ENCODE assay signal across 14 mouse cellular contexts in the genomic region with DNA sequence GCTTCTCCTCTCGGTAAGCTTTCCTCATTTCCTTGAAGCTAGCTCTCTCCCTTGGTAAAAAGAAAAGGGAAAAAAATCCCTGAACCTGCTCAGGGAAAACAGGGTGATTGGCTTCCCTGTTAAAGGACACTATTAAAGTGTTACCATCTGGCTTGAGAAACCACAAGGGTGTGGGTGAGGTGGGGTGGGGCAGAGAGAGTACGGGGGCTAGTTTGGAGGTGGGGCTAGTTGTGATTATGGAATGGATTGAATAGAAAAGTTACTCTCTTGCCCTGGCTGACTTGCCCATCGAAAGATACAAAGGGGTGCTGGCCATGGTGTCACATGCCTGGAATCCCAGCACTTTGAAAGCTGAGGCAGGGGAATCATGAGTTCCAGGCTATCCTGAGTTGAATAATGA.
A peak's percentile ranks its signal among the peaks of the same experiment; 100 is the strongest.
DNase-seq lines count a peak whose midpoint lies in the region; ATAC-seq lines count a peak whose summit lies in the region.
"Had no signal": no experiment of that assay in that cellular context is flagged by ENCODE, and none has a peak within 500 bp of the region (broad histone marks: within the 10 kb centered on the region; RNA-seq: fewer than 3 reads in every experiment).

No protein-coding gene starts in this region.

- H3K36me3 ChIP-seq in hindbrain, embryonic 10.5 days: no peaks in the 10 kb centered on the region
- no peaks in the 10 kb centered on the region for H3K36me3 ChIP-seq in hindbrain, embryonic 13.5 days
- no peaks in the 10 kb centered on the region for H3K36me3 ChIP-seq in midbrain, embryonic 10.5 days
- no peaks in the 10 kb centered on the region for H3K36me3 ChIP-seq in midbrain, embryonic 16.5 days (ENCODE audit: control insufficient read depth, insufficient read depth, low read length)
- H3K36me3 ChIP-seq in intestine, embryonic 16.5 days (ENCODE audit: control insufficient read depth, insufficient read depth, low read length): no peaks in the 10 kb centered on the region
- H3K36me3 ChIP-seq: midbrain, embryonic 15.5 days; neural tube, embryonic 13.5 days had no signal

- no peak overlapping the region for H3K4me3 ChIP-seq in hindbrain, embryonic 10.5 days
- H3K4me3 ChIP-seq in hindbrain, embryonic 13.5 days: no peak overlapping the region
- H3K4me3 ChIP-seq in midbrain, embryonic 10.5 days: no peak overlapping the region
- no peak overlapping the region for H3K4me3 ChIP-seq in midbrain, embryonic 16.5 days (ENCODE audit: low read depth, low read length)
- no peak overlapping the region for H3K4me3 ChIP-seq in intestine, embryonic 16.5 days (ENCODE audit: low read length)
- H3K4me3 ChIP-seq: midbrain, embryonic 15.5 days; neural tube, embryonic 13.5 days had no signal

- no peak for ATAC-seq in hindbrain, embryonic 13.5 days (ENCODE audit: low FRiP score)
- ATAC-seq in midbrain, embryonic 16.5 days: no peak
- ATAC-seq in intestine, embryonic 16.5 days: peak; percentile 49; the same call in 1 of the 2 replicates
- ATAC-seq: activated CD4-positive, CD25-positive, alpha-beta regulatory T cell, adult 4 months; forebrain, embryonic 16.5 days; inflammation-experienced regulatory T-cells, adult 6 months; midbrain, embryonic 15.5 days had no signal

- H3K27me3 ChIP-seq in hindbrain, embryonic 10.5 days (ENCODE audit: insufficient read depth, poor library complexity, severe bottlenecking): no peaks in the 10 kb centered on the region
- no peaks in the 10 kb centered on the region for H3K27me3 ChIP-seq in hindbrain, embryonic 13.5 days
- H3K27me3 ChIP-seq in midbrain, embryonic 10.5 days (ENCODE audit: low read depth, poor library complexity, severe bottlenecking): no peaks in the 10 kb centered on the region
- H3K27me3 ChIP-seq in midbrain, embryonic 16.5 days (ENCODE audit: control insufficient read depth, insufficient read depth, low read depth, low read length): no peaks in the 10 kb centered on the region
- no peaks in the 10 kb centered on the region for H3K27me3 ChIP-seq in intestine, embryonic 16.5 days (replicated peaks; ENCODE audit: control insufficient read depth, insufficient read depth, low read length)
- H3K27me3 ChIP-seq: midbrain, embryonic 15.5 days; neural tube, embryonic 13.5 days had no signal

- no peak overlapping the region for H3K9ac ChIP-seq in hindbrain, embryonic 13.5 days
- H3K9ac ChIP-seq in midbrain, embryonic 16.5 days (ENCODE audit: low read depth, low read length): no peak overlapping the region
- H3K9ac ChIP-seq in intestine, embryonic 16.5 days (ENCODE audit: low read depth, low read length): no peak overlapping the region
- H3K9ac ChIP-seq: midbrain, embryonic 15.5 days; neural tube, embryonic 13.5 days had no signal

- peaks cover 38% of the 10 kb centered on the region for H3K4me1 ChIP-seq in hindbrain, embryonic 10.5 days (replicated peaks)
- H3K4me1 ChIP-seq in hindbrain, embryonic 13.5 days (replicated peaks): peaks cover 7% of the 10 kb centered on the region
- H3K4me1 ChIP-seq in midbrain, embryonic 10.5 days: peaks cover 29% of the 10 kb centered on the region
- peaks cover 9% of the 10 kb centered on the region; the same call in 1 of the 2 replicates for H3K4me1 ChIP-seq in midbrain, embryonic 16.5 days (ENCODE audit: control insufficient read depth, insufficient read depth, low read length)
- H3K4me1 ChIP-seq in intestine, embryonic 16.5 days (ENCODE audit: control insufficient read depth, insufficient read depth, low read length): no peaks in the 10 kb centered on the region; the same call in 1 of the 2 replicates

- no peak overlapping the region for H3K4me2 ChIP-seq in hindbrain, embryonic 13.5 days
- H3K4me2 ChIP-seq in midbrain, embryonic 16.5 days (ENCODE audit: low read length): no peak overlapping the region
- no peak overlapping the region for H3K4me2 ChIP-seq in intestine, embryonic 16.5 days (ENCODE audit: low read depth, low read length)
- H3K4me2 ChIP-seq: midbrain, embryonic 15.5 days; neural tube, embryonic 13.5 days had no signal

- H3K9me3 ChIP-seq in hindbrain, embryonic 10.5 days: no peaks in the 10 kb centered on the region
- H3K9me3 ChIP-seq in hindbrain, embryonic 13.5 days: no peaks in the 10 kb centered on the region
- no peaks in the 10 kb centered on the region for H3K9me3 ChIP-seq in midbrain, embryonic 10.5 days (replicated peaks)
- H3K9me3 ChIP-seq in midbrain, embryonic 16.5 days (replicated peaks; ENCODE audit: control insufficient read depth, low read length, poor library complexity, severe bottlenecking): no peaks in the 10 kb centered on the region; the same call in 1 of the 2 replicates
- H3K9me3 ChIP-seq in intestine, embryonic 16.5 days (ENCODE audit: control insufficient read depth, low read length): no peaks in the 10 kb centered on the region
- H3K9me3 ChIP-seq: midbrain, embryonic 15.5 days; neural tube, embryonic 13.5 days had no signal

- peak overlapping the region; percentile 71 for H3K27ac ChIP-seq in hindbrain, embryonic 10.5 days
- no peak overlapping the region for H3K27ac ChIP-seq in hindbrain, embryonic 13.5 days
- H3K27ac ChIP-seq in midbrain, embryonic 10.5 days (replicated peaks): peak overlapping the region; percentile 84
- H3K27ac ChIP-seq in midbrain, embryonic 16.5 days (ENCODE audit: low read length): no peak overlapping the region
- H3K27ac ChIP-seq in intestine, embryonic 16.5 days (ENCODE audit: low read length): no peak overlapping the region
- H3K27ac ChIP-seq: midbrain, embryonic 15.5 days; neural tube, embryonic 13.5 days had no signal

- no peak for DNase-seq in hindbrain, embryonic 10.5 days (ENCODE audit: low spot score)
- no peak for DNase-seq in midbrain, embryonic 10.5 days (ENCODE audit: low spot score)
- no peak for DNase-seq in cerebellum, adult 11 months
- no peak for DNase-seq in urinary bladder, postnatal 4 days (ENCODE audit: low spot score in 2 of 2)
- DNase-seq: heart, postnatal 14 days; kidney, postnatal 4 days had no signal

- WGBS in hindbrain, embryonic 10.5 days: 34% methylated on average over 3 of the region's 3 CpGs
- 33% methylated on average over 3 of the region's 3 CpGs for WGBS in hindbrain, embryonic 13.5 days
- WGBS in midbrain, embryonic 10.5 days: 50% methylated on average over 3 of the region's 3 CpGs
- 35% methylated on average over 3 of the region's 3 CpGs for WGBS in midbrain, embryonic 16.5 days
- 40% methylated on average over 3 of the region's 3 CpGs for WGBS in intestine, embryonic 16.5 days

Comparison
In these comparisons a context has a peak if more than half of its experiments do, and no peak if none do; other contexts are left out.
1. H3K27ac ChIP-seq: peak in hindbrain, embryonic 10.5 days (single experiment) and midbrain, embryonic 10.5 days (single experiment); none in hindbrain, embryonic 13.5 days (single experiment), midbrain, embryonic 16.5 days (single experiment) and intestine, embryonic 16.5 days (single experiment).